Mouse (Mus musculus) gastrocnemius, postnatal 4 days (tissue): Measurements from ENCODE around the gene Plxna2. TPM values are rescaled to one million over a fixed set of nuclear protein-coding genes. Genes with fewer than 3 reads are reported as not detected.

Source experiments
- DNase-seq, 2 experiments: peaks; one replicate each; pipeline ENCODE4 v3.0.0; 2021 to 2022; ENCODE audit warnings: low spot score in 2 of 2, mixed read lengths in 2 of 2
- microRNA-seq: library from miRNA; unstranded; fragments of <30 nt; microRNA quantifications from one replicate; pipeline ENCODE4 v1.2.0, GENCODE M21; 2021
- total RNA-seq, 2 experiments: library from RNA; stranded (reverse); gene quantifications; 2 replicates each; pipeline ENCODE4 v1.2.3; 2021

Plxna2 gene
- total RNA-seq, 2 experiments from 2014 or later = 27.2 to 31.9 TPM

DNA sequence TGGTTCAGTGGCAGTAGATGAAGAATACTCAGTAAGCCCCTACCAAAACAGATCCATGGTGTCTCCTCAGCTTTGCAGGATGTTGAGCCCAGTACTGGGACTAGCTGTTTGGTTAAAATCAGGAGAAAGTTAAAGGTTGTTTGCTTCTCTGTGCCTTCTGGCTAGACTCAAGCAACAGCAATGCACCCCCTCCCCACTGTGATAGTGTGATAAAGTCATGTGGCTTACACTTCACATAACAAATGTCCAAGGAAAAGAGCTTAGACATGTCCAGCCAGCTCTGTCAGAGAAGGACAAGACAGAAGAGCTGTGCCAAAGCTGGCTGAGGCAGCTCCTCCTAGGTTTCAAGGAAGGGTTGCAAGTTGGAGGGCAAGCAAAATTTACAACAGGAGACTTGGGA lies 190.7 kb downstream of the Plxna2 start:
- DNase-seq = no peak

DNA sequence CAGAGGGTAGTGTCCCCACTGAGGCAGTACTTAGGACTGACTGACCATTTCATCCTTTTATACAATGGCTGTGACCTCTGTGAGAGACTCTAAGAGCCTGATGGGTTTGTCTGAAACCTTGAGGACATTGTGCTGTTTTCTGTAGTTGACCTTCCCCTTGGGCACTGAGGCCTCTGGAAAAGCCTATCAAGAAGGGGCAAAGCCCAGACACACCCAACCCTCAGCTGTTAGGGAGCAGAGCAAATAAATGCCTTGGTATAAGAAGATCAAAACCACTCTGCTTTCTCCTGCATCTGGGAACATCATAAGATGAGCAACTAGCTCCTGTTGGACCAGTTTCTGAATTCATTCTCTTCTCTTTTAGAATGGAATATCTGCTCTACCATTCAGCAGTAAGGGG lies 191.6 kb downstream of the Plxna2 start:
- no peak for DNase-seq

DNA sequence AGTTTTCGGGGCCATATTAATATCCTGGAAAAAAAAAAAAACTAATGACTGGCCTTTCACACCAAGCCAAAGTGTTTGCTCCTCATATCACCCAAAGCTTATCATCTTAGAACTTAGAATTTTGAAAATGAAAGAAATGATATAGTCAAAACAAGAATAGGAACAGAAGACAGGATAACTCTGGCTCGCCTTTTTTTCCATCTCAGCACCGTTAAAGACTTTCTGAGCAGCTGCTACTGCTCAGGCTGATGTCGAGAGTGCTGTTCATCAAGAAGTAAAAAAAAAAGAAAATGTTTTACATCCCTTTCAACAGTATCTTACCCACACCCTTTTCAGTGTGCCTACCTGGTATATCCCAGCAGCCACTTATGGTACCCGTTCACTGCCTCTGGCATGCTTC lies 196.2 kb downstream of the Plxna2 start:
- no peak for DNase-seq

DNA sequence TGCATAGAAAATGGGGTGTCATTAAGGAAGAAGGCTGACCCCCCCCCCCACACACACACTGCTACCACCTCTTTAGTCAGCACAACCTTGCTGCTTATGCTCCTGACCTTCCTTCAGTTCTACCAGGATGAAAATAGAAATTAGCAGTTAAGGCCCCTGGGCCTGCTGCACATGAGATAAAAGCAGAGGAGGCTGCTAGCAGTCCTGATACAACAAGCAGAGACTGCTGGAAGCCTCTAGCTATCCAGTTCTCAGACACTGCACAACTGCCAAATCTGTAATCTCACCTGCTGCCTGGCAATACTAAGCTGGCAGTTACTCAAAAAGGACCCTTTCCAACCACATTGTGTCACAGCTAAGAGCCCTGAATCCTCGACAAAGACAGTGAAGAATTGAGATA lies 197.5 kb downstream of the Plxna2 start:
- no peak for DNase-seq

DNA sequence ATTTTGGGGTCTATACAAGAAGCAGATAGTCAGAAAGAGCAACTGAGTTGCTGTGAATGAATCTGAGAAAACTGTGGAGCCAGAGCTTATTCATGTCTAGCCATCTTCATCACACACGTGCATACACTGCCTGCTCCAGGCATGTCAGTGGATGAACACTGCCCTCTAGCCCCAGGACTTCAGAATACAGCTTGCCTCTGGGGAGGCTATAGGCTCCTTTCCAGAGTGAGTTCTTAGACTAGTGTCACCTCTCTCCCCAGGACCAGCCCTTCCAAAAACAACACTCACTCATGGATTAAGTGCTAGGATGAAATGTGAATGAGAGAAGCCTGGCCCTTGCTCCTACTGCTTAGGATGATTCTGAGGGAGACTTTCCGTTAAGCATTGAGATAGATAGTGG lies 198.9 kb downstream of the Plxna2 start:
- DNase-seq = peak; percentile 34 to 66

DNA sequence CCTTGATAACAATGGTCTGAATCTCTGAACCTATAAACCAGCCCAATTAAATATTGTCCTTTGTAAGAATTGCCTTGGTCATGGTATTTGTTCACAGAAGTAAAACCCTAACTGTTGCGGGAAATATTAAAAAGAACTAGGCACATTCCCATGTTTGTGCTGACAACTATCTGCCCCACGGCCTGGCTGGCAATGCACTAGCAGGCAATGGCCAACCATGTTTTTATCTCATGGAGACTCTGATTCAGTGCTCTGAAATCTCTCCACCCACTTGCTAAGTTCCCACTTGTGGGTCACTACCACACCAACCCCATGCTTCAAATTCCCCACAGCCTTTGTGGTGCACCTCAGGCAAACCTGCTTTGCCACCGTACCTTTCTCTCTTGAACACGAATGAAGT lies 202.9 kb downstream of the Plxna2 start:
- DNase-seq = no peak

DNA sequence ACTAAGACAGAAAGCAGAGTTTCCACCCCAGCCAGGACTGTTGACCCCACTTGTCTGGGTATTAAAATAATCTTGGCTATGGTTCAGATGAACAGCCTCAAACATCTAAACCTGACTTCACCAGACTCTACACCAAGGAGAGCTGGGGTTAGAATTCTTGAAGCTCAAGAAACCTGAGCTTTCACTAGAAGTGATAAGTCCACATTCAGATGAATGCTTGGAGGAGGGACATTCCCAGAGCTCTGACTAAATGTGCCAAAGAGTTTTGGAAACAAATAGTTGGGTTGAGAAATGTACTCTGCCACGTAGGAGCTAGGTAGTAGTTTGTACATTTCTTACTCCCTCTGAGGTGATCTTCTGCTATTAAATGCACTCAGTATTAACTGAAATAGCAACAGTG lies 203.7 kb downstream of the Plxna2 start:
- no peak for DNase-seq

DNA sequence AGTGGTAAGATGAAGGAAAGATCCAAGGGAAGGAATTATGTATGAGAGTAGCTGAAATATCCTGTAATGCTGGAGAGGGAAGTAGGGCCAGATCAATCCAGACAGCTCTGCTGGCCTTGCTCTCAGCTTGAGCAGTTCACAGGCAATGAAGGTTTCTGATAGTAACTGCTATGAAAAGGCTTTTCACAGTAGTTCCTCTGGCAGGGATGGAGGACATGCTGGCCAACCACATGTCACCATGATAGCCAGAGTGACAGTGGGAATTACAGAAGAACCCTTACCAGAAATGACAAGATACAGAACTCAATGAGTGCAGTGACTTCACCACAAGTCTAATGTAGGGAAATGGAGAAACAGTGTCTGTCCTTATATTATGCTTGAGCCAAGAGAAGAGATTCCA lies 210.3 kb downstream of the Plxna2 start:
- DNase-seq = no peak

DNA sequence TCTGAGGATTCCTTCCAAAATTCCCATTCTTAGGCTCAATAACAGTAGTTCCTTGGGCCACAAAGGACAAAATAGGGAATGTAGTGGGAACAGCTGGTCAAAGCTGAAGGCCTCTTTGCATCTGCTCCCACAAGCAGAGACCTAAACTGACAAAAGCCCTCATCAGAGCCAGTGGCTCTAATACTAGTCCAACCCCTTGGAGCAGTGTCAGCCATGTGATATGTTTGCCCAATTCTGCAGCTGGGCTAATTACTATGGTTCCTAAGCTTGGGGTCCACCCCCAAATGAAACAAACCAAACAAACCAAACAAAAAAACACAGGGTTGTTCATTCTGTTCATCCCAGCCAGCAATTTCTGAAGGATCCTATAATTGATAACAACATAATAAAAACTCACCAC lies 217.2 kb downstream of the Plxna2 start:
- DNase-seq = peak in 1 of 2 experiments; percentile 40

DNA sequence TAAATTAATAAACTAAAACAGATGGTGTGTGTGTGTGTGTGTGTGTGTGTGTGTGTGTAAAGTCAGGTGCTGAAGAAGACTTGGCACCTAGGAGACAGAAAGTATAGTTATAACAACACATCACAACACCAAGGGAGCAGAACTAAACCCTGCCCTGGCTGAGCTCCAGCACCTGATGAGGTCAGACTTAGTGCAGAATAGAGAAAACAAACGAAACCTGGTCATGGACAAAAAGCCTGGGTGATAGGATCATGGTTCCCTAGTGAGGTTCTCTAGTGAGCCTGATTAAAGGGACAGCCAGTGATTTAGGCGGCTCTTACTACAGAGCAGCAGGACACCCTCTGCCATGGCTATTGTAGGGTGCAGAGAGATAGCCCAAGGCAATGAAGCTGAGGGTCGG lies 218.2 kb downstream of the Plxna2 start:
- peak in 1 of 2 experiments; percentile 13 for DNase-seq

DNA sequence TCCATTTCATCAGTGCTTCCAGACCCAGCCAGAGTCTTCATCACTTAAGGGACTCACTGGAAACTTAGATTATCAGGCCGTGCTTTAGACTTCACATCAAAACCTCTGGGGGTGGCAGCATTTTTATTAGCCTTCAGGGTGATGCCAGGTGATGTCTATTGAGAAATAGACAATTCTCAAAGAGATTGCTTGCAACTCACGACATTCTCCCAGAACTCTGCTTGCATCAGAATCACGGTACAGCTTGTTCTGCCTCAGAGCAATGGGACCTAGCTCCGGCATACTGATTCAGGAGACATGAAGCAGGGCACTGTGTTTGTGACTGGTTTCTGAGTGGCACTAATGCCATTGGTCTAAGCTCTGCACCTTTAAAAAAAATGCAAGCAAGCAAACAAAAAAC lies 218.7 kb downstream of the Plxna2 start:
- no peak for DNase-seq

DNA sequence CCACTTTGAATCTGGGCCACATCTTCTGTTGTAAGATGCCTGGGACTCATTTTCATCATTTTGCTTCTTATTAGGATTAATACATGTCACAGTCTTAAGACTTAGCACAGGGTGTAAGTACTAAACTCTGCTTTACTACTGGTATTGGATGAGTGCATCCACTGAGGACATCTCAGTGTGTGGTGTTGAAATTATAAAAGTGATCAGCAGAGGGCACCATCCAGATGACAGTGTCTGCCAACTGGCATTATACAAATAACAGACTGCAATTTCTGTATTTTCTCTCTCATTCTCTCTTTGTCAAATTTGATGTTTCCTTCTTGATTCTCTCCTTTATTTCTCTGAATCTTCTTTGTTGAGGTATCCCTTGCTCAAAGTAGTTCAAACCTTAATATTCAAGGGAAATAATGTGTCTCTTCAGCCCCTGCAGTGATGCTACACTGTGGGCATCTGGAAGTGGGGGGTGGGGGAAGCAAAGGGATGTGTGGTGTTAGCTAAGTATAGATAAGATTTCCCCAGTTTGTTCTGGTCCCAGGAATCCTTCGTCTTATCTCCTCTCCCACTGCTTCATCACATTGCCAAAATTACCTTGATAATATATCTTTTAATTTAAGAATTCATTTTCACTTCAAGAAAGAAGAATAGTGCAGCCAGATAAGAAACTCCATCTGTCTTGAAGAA lies 221.4 kb downstream of the Plxna2 start:
- DNase-seq = no peak

DNA sequence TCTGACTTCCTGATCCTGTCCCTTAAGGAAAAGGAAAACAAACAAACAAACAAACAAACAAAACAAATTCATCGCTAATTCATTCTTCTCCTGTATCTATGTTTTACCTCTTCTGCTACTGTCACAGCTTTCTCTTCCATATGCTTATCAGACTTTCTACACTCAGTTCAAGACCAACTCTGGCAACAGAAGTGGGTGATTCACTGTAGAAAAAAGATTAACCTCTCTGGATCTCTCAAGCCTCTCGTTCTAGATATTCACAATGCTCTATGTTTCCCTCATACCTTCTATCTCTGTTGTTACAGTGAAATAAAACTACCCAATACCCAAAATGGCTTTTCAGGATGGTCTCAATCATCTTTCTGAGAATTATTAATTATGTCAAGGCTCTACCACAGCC lies 225.0 kb downstream of the Plxna2 start:
- no peak for DNase-seq

DNA sequence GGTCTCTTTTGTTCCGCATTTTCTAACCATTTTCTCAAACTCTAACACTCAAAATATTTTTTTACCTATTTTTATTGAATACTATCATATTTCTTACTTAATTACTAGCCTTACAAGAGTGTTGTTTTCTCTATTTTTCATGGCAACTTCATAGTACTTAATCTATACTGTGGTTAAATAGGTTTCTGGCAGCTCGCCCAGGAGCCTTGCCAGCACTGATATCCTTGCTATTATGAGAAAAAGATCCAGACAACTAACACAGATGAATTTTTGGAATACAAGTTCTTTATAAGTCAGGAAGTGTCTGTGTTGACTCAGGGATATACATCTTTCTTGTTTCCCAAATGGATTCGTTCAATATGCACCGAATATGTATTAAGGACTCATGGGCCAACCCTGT lies 229.0 kb downstream of the Plxna2 start:
- no peak for DNase-seq

DNA sequence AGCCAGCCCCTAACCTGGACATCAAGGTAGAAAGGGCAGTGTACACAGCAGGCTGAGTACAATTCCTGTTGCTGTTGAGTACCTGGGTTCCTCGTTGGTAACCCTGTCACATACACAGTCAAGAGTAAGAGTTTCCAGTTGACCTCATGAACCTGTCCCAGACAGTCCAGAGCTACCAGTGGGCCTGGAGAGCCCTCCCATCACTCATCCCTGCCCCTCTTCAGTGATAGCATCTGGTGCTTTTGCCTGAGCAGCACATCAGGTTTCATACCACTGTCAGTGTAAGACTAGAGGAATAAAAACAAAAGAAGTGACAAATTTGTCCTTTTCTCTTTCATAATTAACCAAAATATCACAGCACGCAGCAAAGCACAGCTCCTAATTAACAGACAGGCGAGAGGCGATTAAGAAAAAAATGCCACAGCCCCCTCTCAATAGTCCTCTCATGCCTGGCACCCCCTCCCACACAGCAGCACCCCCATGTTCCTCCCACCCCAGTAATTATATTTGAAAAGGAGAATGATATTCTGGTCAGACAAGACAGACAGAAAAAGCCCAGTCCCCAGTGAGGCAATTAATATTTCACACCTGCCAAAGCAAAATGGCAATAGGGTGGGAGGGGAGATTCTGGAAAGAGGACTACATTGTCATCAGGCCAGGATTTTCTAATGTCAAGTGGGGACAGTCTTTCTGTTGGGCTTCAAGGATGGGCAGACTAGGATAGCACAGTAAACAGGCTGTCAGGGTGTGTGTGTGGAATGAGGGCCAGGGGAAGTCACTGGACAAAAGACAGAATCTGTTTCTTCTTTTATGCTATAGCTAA lies 233.4 kb downstream of the Plxna2 start:
- no peak for DNase-seq

DNA sequence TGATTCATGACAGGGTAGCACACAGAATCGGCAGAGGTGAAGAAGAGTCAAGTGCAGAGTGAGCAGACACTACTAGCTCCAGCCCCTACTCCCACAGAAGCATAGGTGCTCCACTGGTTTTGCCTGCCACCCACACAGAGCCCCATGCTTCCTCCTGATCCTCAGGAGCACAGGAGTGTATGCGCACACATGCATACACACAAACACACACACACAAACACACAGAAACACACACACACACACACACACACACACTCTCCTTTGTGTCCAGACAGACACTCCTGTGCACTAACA lies 234.0 kb downstream of the Plxna2 start:
- no peak for DNase-seq

Small RNA genes lying within 50 kb of the gene (microRNA-seq; reads per million reads assigned to microRNA genes)
- not detected for gene Mir3962
